Mouse (Mus musculus): Measurements from ENCODE around the gene Adgrf5.

DNA sequence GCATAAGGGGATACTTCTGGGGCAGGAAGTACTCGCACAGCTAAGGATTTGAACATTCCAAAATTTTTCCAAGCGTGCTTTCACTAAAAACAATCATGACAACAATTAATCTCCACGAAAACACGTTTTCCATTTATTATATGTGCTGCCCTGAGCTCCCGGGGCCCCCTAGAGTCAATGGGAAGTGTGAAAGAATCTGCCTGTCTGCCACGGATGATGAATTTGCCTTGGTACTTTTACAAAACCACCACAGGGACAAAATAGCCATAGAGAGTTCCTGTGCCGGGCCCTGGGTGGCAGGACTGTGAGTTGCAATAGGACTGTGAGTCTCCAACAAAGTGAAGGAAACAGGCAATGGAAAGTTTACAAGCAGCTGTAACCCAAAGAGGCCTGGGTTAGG, 52.9 kb downstream of the Adgrf5 start:
- TF ChIP-seq CTCF (IDR thresholded peaks at IDR 0.05) (no peak), EP300 (IDR thresholded peaks at IDR 0.05) (no peak)
